Mouse (Mus musculus) E14TG2a.4 (cell line): ENCODE measurements at regions not wholly inside any gene's neighbourhood (a gene's known extent, or its start where the extent isn't known, plus 50 kb on each side); places are given as distances from the start of the nearest gene placed in this dataset.
A peak's percentile ranks its signal among the peaks of the same experiment; 100 is the strongest.

Experiments
- H3K27me3 ChIP-seq: 2 replicates; pipeline ENCODE4 v1.6.1; 2014; ENCODE audit warnings: low read length, control low read depth; ENCODE audit not compliant: insufficient read depth
- H3K36me3 ChIP-seq: 2 replicates; pipeline ENCODE4 v1.6.1; 2014; ENCODE audit warnings: low read length, control low read depth; ENCODE audit not compliant: insufficient read depth
- H3K4me1 ChIP-seq: replicated peaks from 2 replicates; pipeline ENCODE4 v1.6.1; 2014; ENCODE audit warnings: low read depth, low read length, control low read depth
- H3K4me3 ChIP-seq: replicated peaks from 2 replicates; pipeline ENCODE4 v1.5.1; 2014; ENCODE audit warnings: mild to moderate bottlenecking, low read length
- H3K9me3 ChIP-seq: 2 replicates; pipeline ENCODE4 v1.6.1; 2014; ENCODE audit warnings: low read length, control low read depth
- CTCF ChIP-seq: conservative IDR thresholded peaks from 2 replicates; pipeline ENCODE4 v1.5.1; 2014; ENCODE audit warnings: low read length
- NANOG ChIP-seq: IDR thresholded peaks from 2 replicates; pipeline ENCODE4 v1.6.1; 2014; ENCODE audit warnings: borderline replicate concordance, low read length, mixed read lengths
- POU5F1 ChIP-seq: IDR thresholded peaks from 2 replicates; pipeline ENCODE4 v1.6.1; 2014; ENCODE audit warnings: low read length, borderline replicate concordance

- Histone ChIP-seq H3K9me3 (no peaks in the 10 kb centered on the region), H3K4me3 (no peak overlapping the region), H3K36me3 (no peaks in the 10 kb centered on the region), H3K27me3 (peaks cover 19% of the 10 kb centered on the region), H3K4me1 (peaks cover 35% of the 10 kb centered on the region)
- no peak for TF ChIP-seq CTCF
- no peak for TF ChIP-seq NANOG
- TF ChIP-seq POU5F1, result no peak
Measured at GRCm38 (mm10) chr5:113431334-113431733, 58.8 kb upstream of the Wscd2 start.

- no peaks in the 10 kb centered on the region for H3K9me3 ChIP-seq
- H3K4me3 ChIP-seq, result peak overlapping the region; percentile 23; the same call in 1 of the 2 replicates
- no peak for TF ChIP-seq POU5F1
- TF ChIP-seq CTCF, result no peak
- no peak for TF ChIP-seq NANOG
- peaks cover 23% of the 10 kb centered on the region for H3K4me1 ChIP-seq
- H3K36me3 ChIP-seq, result no peaks in the 10 kb centered on the region
- H3K27me3 ChIP-seq, result peaks cover 10% of the 10 kb centered on the region
Measured at GRCm38 (mm10) chr5:113436987-113437386, 53.1 kb upstream of the Wscd2 start.
